Mouse (Mus musculus) heart, embryonic 13.5 days (tissue): ENCODE results near the gene Gm7137. TPM values are rescaled to one million over a fixed set of nuclear protein-coding genes. Genes with fewer than 3 reads are reported as not detected.
"Not testable (repeated sequence)": the region's sequence is repeated elsewhere in the genome, so short reads cannot be mapped to it uniquely, and the experiment has no call there.

Experiments used
- ATAC-seq: fragments of 200-750 bp; cut with Nextera tagmentation; 2 replicates; pipeline ENCODE4 v1.8.0; 2017; ENCODE audit warnings: moderate TSS enrichment; ENCODE audit not compliant: insufficient number of reproducible peaks, low FRiP score, low TSS enrichment; ENCODE audit errors: extremely low read depth
- H3K27ac ChIP-seq: fragments of 300-500 bp; sonication (generic); replicated peaks from 2 replicates; pipeline ENCODE4 v1.5.1; 2015; ENCODE audit warnings: moderate library complexity, mild to moderate bottlenecking, inconsistent platforms
- H3K27me3 ChIP-seq: fragments of 300-500 bp; sonication (generic); replicated peaks from 2 replicates; pipeline ENCODE4 v1.6.1; 2015; ENCODE audit warnings: mild to moderate bottlenecking, inconsistent platforms
- H3K36me3 ChIP-seq: fragments of 300-500 bp; sonication (generic); 2 replicates; pipeline ENCODE4 v1.6.1; 2015; ENCODE audit warnings: mild to moderate bottlenecking, inconsistent platforms
- H3K4me1 ChIP-seq: fragments of 300-500 bp; sonication (generic); 2 replicates; pipeline ENCODE4 v1.6.1; 2015; ENCODE audit warnings: inconsistent platforms
- H3K4me2 ChIP-seq: fragments of 300-500 bp; sonication (generic); 2 replicates; pipeline ENCODE4 v1.6.1; 2015; ENCODE audit warnings: inconsistent platforms, mild to moderate bottlenecking, moderate library complexity
- H3K4me3 ChIP-seq: fragments of 300-500 bp; sonication (generic); 2 replicates; pipeline ENCODE4 v1.5.1; 2015; ENCODE audit warnings: moderate library complexity, mild to moderate bottlenecking, inconsistent platforms
- H3K9ac ChIP-seq: fragments of 300-500 bp; sonication (generic); 2 replicates; pipeline ENCODE4 v1.6.1; 2015; ENCODE audit warnings: inconsistent platforms, mild to moderate bottlenecking, moderate library complexity
- H3K9me3 ChIP-seq: fragments of 300-500 bp; sonication (generic); 2 replicates; pipeline ENCODE4 v1.6.1; 2016; ENCODE audit warnings: inconsistent platforms
- WGBS: fragments of 180-500 bp; shearing (Covaris S2); methylation state at CpG from one replicate; pipeline ENCODE4 v1.1.7; 2015; ENCODE audit warnings: mixed read lengths; 5-methylcytosine and 5-hydroxymethylcytosine counted together
- polyA plus RNA-seq: library from polyadenylated mRNA; unstranded; fragments of >200 nt; fragmentation: Nextera tagmentation; extraction: Ambion mirVana; gene quantifications from 2 replicates; pipeline ENCODE4 v1.2.1, GENCODE M21; 2015

Gene Gm7137
- polyA plus RNA-seq, 1 experiment from 2014 or later: not detected

DNA sequence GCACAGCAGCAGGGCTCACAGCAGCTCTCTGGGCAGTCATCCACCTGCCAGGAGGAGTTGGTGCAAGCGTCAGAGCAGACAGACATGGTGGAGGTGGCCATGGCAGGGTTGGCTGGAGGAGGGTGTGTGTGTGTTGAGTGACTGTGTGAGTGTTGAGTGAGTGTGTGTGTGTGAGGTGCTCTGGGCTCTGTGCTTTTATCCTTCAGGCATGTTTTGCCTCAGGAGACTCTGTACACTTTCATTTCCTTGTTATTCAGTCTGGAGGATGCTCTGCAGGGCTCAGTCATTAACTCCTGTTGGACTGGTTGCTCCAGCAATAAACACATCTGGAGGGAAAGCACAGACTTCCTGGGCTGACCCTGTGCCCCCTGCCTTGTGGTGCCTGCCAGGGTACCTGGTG is 36.7 kb downstream of the Gm7137 start, which contains the start of gene Gm9736:
Gene Gm9736 (minus strand): TSS at position 101 of the 400 bp plus-strand sequence.
- not testable (repeated sequence) for H3K4me2 ChIP-seq, H3K4me1 ChIP-seq, H3K9me3 ChIP-seq, H3K27ac ChIP-seq, H3K36me3 ChIP-seq, H3K4me3 ChIP-seq, H3K9ac ChIP-seq, ATAC-seq, H3K27me3 ChIP-seq
- 69% methylated on average over 1 of the region's 1 CpGs for WGBS

DNA sequence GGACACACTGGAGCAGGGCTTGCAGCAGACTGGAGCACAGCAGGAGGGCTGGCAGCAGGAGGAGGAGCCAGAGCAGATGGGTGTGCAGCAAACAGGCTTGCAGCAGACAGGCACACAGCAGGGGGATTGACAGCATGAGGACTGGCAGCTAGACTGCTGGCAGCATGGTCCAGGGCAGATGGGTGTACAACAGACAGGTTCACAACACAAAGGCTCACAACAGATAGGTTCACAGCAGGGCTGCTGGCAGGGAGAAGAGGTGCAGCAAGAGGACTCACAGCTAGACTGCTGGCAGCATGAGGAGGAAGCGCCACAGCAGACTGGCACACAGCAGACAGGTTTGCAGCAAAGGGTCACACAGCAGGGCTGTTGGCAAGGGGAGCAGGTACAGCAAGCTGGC is 37.3 kb downstream of the Gm7137 start:
- not testable (repeated sequence) for ATAC-seq, H3K4me1 ChIP-seq, H3K36me3 ChIP-seq, H3K27me3 ChIP-seq, H3K9me3 ChIP-seq, H3K27ac ChIP-seq, H3K9ac ChIP-seq, H3K4me3 ChIP-seq, H3K4me2 ChIP-seq
- WGBS: 53% methylated on average over 1 of the region's 1 CpGs

DNA sequence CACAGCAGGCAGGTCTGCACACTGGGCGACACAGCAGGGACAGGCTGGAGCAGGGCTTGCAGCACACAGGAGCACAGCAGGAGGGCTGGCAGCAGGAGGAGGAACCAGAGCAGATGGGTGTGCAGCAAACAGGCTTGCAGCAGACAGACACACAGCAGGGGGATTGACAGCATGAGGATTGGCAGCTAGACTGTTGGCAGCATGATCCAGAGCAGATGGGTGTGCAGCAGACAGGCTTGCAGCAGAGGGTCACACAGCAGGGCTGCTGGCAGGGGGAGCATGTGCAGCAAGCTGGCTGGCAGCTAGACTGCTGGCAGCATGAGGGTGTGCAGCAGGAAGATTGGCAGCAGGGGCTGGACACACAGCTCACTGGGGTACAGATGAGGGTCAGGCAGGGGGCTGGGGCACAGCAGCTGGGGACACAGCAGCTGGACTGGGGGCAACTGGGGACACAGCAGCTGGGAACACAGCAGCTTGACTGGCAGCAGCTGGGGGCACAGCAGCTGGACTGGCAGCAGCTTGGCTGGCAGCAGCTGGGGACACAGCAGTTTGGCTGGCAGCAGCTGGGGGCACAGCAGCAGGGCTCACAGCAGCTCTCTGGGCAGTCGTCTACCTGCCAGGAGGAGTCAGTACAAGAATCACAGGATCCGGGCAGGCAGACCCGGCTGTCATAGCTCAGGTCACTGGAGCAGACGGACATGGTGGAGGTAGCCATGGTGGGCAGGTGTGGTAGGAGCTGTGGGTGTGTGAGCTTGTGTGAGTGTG is 45.9 kb downstream of the Gm7137 start, which contains the start of gene Gm18596:
Gene Gm18596 (minus strand): TSS at position 715 of the 765 bp plus-strand sequence.
- not testable (repeated sequence) for H3K4me2 ChIP-seq, H3K4me1 ChIP-seq, H3K27ac ChIP-seq, H3K9me3 ChIP-seq, ATAC-seq, H3K4me3 ChIP-seq, H3K27me3 ChIP-seq, H3K9ac ChIP-seq, H3K36me3 ChIP-seq
- 49% methylated on average over 5 of the region's 5 CpGs for WGBS

DNA sequence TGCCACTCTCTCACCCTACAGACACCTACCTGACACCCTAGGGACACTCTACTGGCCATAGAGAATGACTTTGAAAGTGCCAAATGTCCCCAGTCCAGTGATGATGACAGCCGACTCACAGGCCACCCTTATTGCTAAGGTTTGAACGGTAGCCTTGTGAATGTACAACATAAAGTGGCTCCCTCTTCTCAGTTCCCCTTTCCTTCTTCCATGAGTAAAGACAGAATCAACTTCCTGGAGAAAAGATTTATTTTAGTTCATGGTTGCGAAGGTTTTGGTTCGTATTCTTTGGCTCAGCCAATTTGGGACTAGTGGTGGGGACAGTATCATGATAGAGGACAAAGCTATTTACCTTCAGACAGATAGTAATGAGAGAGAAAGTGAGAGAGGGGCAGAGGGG is 49.1 kb downstream of the Gm7137 start:
- 77% methylated on average over 4 of the region's 4 CpGs for WGBS
- no peak overlapping the region for H3K4me2 ChIP-seq
- no peak for ATAC-seq
- H3K27ac ChIP-seq: no peak overlapping the region
- H3K9ac ChIP-seq: no peak overlapping the region
- no peaks in the 10 kb centered on the region for H3K27me3 ChIP-seq
- no peaks in the 10 kb centered on the region for H3K4me1 ChIP-seq
- H3K4me3 ChIP-seq: no peak overlapping the region
- H3K36me3 ChIP-seq: no peaks in the 10 kb centered on the region
- H3K9me3 ChIP-seq: peaks cover 11% of the 10 kb centered on the region

Other genes with a start within 250 kb of the Gm7137 start
- gene Pttg1ip, start 206.5 kb downstream of the Gm7137 start, polyA plus RNA-seq: 103 and 110 TPM in 2 replicates
- gene Sumo3, start 182.1 kb downstream of the Gm7137 start, polyA plus RNA-seq: 171 and 186 TPM in 2 replicates
- gene Gm49325, start 182.0 kb downstream of the Gm7137 start, polyA plus RNA-seq: 2.8 TPM in 1 of 2 replicates, not detected in the other
- gene Ube2g2, start 165.9 kb downstream of the Gm7137 start, polyA plus RNA-seq: 78.6 and 81.9 TPM in 2 replicates
- 0.07 TPM in 1 of 2 replicates, not detected in the other for gene Tspear, start 101.6 kb downstream of the Gm7137 start, polyA plus RNA-seq
- gene Gm19402, start 97.4 kb downstream of the Gm7137 start, polyA plus RNA-seq: not detected in 2 replicates
- gene Gm9508, start 91.0 kb downstream of the Gm7137 start, polyA plus RNA-seq: not detected in 2 replicates
- not detected in 2 replicates for gene Gm10272, start 81.6 kb downstream of the Gm7137 start, polyA plus RNA-seq
- gene Gm10024, start 76.7 kb downstream of the Gm7137 start, polyA plus RNA-seq: not detected in 2 replicates
- not detected in 2 replicates for gene Gm10142, start 72.4 kb downstream of the Gm7137 start, polyA plus RNA-seq
- gene Krtap12-1, start 67.6 kb downstream of the Gm7137 start, polyA plus RNA-seq: not detected in 2 replicates
- not detected in 2 replicates for gene Gm10100, start 61.7 kb downstream of the Gm7137 start, polyA plus RNA-seq
- gene Gm18596, start 45.6 kb downstream of the Gm7137 start, polyA plus RNA-seq: not detected in 2 replicates
- not detected in 2 replicates for gene Gm9736, start 36.8 kb downstream of the Gm7137 start, polyA plus RNA-seq
- not detected in 2 replicates for gene Gm3233, start 28.5 kb downstream of the Gm7137 start, polyA plus RNA-seq
- not detected in 2 replicates for gene Gm3238, start 16.9 kb downstream of the Gm7137 start, polyA plus RNA-seq
- not detected in 2 replicates for gene Gm7138, start 11.3 kb downstream of the Gm7137 start, polyA plus RNA-seq
- gene Gm3250, start 5.7 kb downstream of the Gm7137 start, polyA plus RNA-seq: not detected in 2 replicates
- not detected in 2 replicates for gene Gm9639, start 6.9 kb upstream of the Gm7137 start, polyA plus RNA-seq
- not detected in 2 replicates for gene Gm19668, start 10.9 kb upstream of the Gm7137 start, polyA plus RNA-seq
- not detected in 2 replicates for gene Gm9507, start 23.6 kb upstream of the Gm7137 start, polyA plus RNA-seq
- not detected in 2 replicates for gene Gm2696, start 26.5 kb upstream of the Gm7137 start, polyA plus RNA-seq
- not detected in 2 replicates for gene Krtap10-4, start 38.9 kb upstream of the Gm7137 start, polyA plus RNA-seq
- gene Krtap10-10, start 47.7 kb upstream of the Gm7137 start, polyA plus RNA-seq: not detected in 2 replicates
- not detected in 2 replicates for gene Gm36176, start 58.6 kb upstream of the Gm7137 start, polyA plus RNA-seq
- gene Gm10318, start 64.7 kb upstream of the Gm7137 start, polyA plus RNA-seq: not detected in 2 replicates
- gene Gm3285, start 73.8 kb upstream of the Gm7137 start, polyA plus RNA-seq: not detected in 2 replicates
- 1.8 and 2.0 TPM in 2 replicates for gene Lrrc3, start 114.3 kb upstream of the Gm7137 start, polyA plus RNA-seq
- 0.19 and 0.23 TPM in 2 replicates for gene Trpm2, start 182.4 kb upstream of the Gm7137 start, polyA plus RNA-seq
- 16.3 and 18.0 TPM in 2 replicates for gene 1810043G02Rik, start 190.3 kb upstream of the Gm7137 start, polyA plus RNA-seq
- 190 and 214 TPM in 2 replicates for gene Pfkl, start 221.9 kb upstream of the Gm7137 start, polyA plus RNA-seq